Mouse (Mus musculus) embryonic facial prominence, embryonic 12.5 days (tissue): ENCODE data around the gene Pde6h. TPM values are rescaled to one million over a fixed set of nuclear protein-coding genes. Genes with fewer than 3 reads are reported as not detected.
A peak's percentile ranks its signal among the peaks of the same experiment; 100 is the strongest.

ENCODE experiments used
- ATAC-seq: fragments of 200-750 bp; cut with Nextera tagmentation; 2 replicates; pipeline ENCODE4 v1.8.0; 2017; ENCODE audit not compliant: insufficient number of reproducible peaks, insufficient read depth, low FRiP score, low TSS enrichment
- H3K27ac ChIP-seq: fragments of 300-500 bp; sonication (generic); 2 replicates; pipeline ENCODE4 v1.5.1; 2016; ENCODE audit warnings: mild to moderate bottlenecking
- H3K27me3 ChIP-seq: fragments of 300-500 bp; sonication (generic); 2 replicates; pipeline ENCODE4 v1.6.1; 2016; ENCODE audit warnings: mild to moderate bottlenecking, moderate library complexity
- H3K36me3 ChIP-seq: fragments of 300-500 bp; sonication (generic); 2 replicates; pipeline ENCODE4 v1.6.1; 2016; ENCODE audit warnings: mild to moderate bottlenecking
- H3K4me1 ChIP-seq: fragments of 300-500 bp; sonication (generic); 2 replicates; pipeline ENCODE4 v1.6.1; 2016
- H3K4me2 ChIP-seq: fragments of 300-500 bp; sonication (generic); replicated peaks from 2 replicates; pipeline ENCODE4 v1.6.1; 2016; ENCODE audit warnings: mild to moderate bottlenecking, moderate library complexity
- H3K4me3 ChIP-seq: fragments of 300-500 bp; sonication (generic); 2 replicates; pipeline ENCODE4 v1.5.1; 2016; ENCODE audit warnings: mild to moderate bottlenecking
- H3K9ac ChIP-seq: fragments of 300-500 bp; sonication (generic); 2 replicates; pipeline ENCODE4 v1.6.1; 2016; ENCODE audit warnings: mild to moderate bottlenecking, moderate library complexity
- H3K9me3 ChIP-seq: fragments of 300-500 bp; sonication (generic); 2 replicates; pipeline ENCODE4 v1.6.1; 2016; ENCODE audit warnings: mild to moderate bottlenecking, moderate library complexity
- WGBS: fragments of 180-500 bp; shearing (Covaris S2); methylation state at CpG from one replicate; pipeline ENCODE4 v1.1.7; 2016; 5-methylcytosine and 5-hydroxymethylcytosine counted together
- polyA plus RNA-seq: library from polyadenylated mRNA; unstranded; fragments of >200 nt; fragmentation: Nextera tagmentation; extraction: Ambion mirVana; gene quantifications from 2 replicates; pipeline ENCODE4 v1.2.1, GENCODE M21; 2016

The Pde6h gene
- polyA plus RNA-seq, 1 experiment from 2014 or later, result not detected

- ATAC-seq, result no peak
Observed at GRCm38 (mm10) chr6:136989824-136990497, 66.3 kb downstream of the Pde6h start.

GRCm38 (mm10) chr6:136990557-136990956, 66.9 kb downstream of the Pde6h start:
- ATAC-seq, result no peak
- WGBS, result 56% methylated on average over 8 of the region's 8 CpGs

More at GRCm38 (mm10) chr6:136989824-136990497, 66.3 kb downstream of the Pde6h start:
- 0 out of 2 replicates have a peak overlapping the region, but pooled peaks have one; percentile 14 for H3K4me2 ChIP-seq
- H3K9me3 ChIP-seq, result no peaks in the 10 kb centered on the region
- H3K4me1 ChIP-seq, result no peaks in the 10 kb centered on the region
- H3K4me3 ChIP-seq, result no peak overlapping the region
- no peak overlapping the region for H3K27ac ChIP-seq
- H3K27me3 ChIP-seq, result no peaks in the 10 kb centered on the region
- WGBS, result 27% methylated on average over 11 of the region's 11 CpGs
- H3K36me3 ChIP-seq, result no peaks in the 10 kb centered on the region
- H3K9ac ChIP-seq, result no peak overlapping the region

GRCm38 (mm10) chr6:136993574-136993973, 69.9 kb downstream of the Pde6h start:
- no peak overlapping the region for H3K9ac ChIP-seq
- ATAC-seq, result no peak
- H3K36me3 ChIP-seq, result no peaks in the 10 kb centered on the region
- H3K27ac ChIP-seq, result no peak overlapping the region
- no peak overlapping the region for H3K4me3 ChIP-seq
- H3K4me1 ChIP-seq, result 0 out of 2 replicates have a peak, but pooled peaks cover 4% of the 10 kb centered on the region
- 84% methylated on average over 4 of the region's 4 CpGs for WGBS
- H3K4me2 ChIP-seq, result no peak overlapping the region
- H3K9me3 ChIP-seq, result no peaks in the 10 kb centered on the region
- no peaks in the 10 kb centered on the region for H3K27me3 ChIP-seq

More at GRCm38 (mm10) chr6:136990557-136990956, 66.9 kb downstream of the Pde6h start:
- Histone ChIP-seq H3K4me3 (no peak overlapping the region), H3K27ac (no peak overlapping the region), H3K27me3 (no peaks in the 10 kb centered on the region), H3K36me3 (no peaks in the 10 kb centered on the region), H3K4me2 (no peak overlapping the region), H3K9ac (no peak overlapping the region), H3K9me3 (no peaks in the 10 kb centered on the region), H3K4me1 (no peaks in the 10 kb centered on the region)

DNA sequence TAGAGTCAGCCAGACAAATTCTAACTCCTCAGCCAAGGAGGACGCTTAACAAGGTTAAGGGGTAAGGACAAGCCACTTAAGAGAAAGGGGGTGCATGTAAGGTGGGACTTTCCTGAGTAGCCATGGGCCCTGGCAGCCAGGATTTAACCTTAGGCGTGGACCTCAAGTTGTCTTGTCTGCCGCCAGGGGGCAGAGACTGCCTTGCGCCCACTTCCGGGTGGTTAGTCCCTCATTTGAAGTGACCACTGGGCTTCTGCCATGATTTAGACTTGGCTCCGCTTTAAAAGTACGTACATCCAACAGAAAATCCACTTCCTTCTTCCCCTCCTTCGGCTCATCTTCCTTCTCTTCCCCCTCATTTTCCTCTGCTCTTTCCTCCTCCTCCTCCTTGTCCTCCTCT, 71.9 kb downstream of the Pde6h start:
- Histone ChIP-seq H3K27ac (no peak overlapping the region), H3K4me3 (no peak overlapping the region), H3K4me1 (0 out of 2 replicates have a peak, but pooled peaks cover 4% of the 10 kb centered on the region), H3K27me3 (no peaks in the 10 kb centered on the region), H3K4me2 (no peak overlapping the region), H3K9me3 (no peaks in the 10 kb centered on the region), H3K36me3 (no peaks in the 10 kb centered on the region), H3K9ac (no peak overlapping the region)
- WGBS, result 71% methylated on average over 8 of the region's 8 CpGs
- ATAC-seq, result no peak

GRCm38 (mm10) chr6:136996336-136996735, 72.7 kb downstream of the Pde6h start:
- H3K27ac ChIP-seq, result no peak overlapping the region
- H3K36me3 ChIP-seq, result no peaks in the 10 kb centered on the region
- H3K27me3 ChIP-seq, result no peaks in the 10 kb centered on the region
- H3K9ac ChIP-seq, result no peak overlapping the region
- H3K4me3 ChIP-seq, result no peak overlapping the region
- ATAC-seq, result no peak
- 0 out of 2 replicates have a peak, but pooled peaks cover 4% of the 10 kb centered on the region for H3K4me1 ChIP-seq
- 58% methylated on average over 5 of the region's 5 CpGs for WGBS
- H3K4me2 ChIP-seq, result no peak overlapping the region
- H3K9me3 ChIP-seq, result no peaks in the 10 kb centered on the region

DNA sequence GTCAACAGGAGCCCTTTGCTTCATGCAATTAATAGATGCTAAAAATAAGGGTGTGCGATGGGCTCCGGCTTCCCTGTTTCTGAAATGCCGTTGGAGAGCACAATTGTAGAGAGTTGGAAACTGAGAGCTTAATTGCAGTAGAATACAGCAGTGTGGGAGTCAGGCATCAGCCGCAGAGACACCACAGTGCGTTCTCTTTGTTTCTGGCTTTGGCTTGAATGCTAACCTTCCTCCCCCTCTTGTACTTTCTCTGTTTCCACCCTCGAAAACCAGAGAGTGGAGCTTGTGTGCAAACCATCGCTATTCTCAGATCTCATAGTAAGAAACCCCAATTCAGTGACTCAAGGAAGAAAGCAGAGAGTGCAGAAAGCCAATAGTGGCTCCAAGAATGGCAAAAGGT, 74.5 kb downstream of the Pde6h start:
- Histone ChIP-seq H3K27me3 (no peaks in the 10 kb centered on the region), H3K9me3 (no peaks in the 10 kb centered on the region), H3K4me3 (no peak overlapping the region), H3K9ac (no peak overlapping the region), H3K4me2 (no peak overlapping the region), H3K27ac (no peak overlapping the region), H3K36me3 (no peaks in the 10 kb centered on the region), H3K4me1 (0 out of 2 replicates have a peak, but pooled peaks cover 4% of the 10 kb centered on the region)
- 85% methylated on average over 7 of the region's 7 CpGs for WGBS
- ATAC-seq, result no peak

DNA sequence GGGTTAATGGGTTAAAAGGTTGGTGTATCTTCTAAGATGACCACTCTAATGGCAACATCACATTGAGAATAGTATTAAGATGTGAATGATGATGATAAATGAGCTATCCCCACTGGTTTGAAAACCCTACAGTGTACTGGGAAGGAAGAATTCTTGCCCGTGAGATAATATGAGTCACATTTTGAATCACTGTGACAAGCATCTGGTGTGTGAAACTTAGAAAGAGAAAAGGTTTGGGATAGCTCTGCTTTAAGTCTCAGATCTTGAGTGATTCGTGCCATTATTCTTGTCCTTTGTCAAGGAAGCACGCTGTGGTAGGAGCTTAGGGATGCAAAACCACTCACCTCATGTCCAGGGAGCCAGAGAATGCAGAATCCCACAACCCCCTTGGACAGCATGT, 75.4 kb downstream of the Pde6h start:
- Histone ChIP-seq H3K9me3 (no peaks in the 10 kb centered on the region), H3K27ac (no peak overlapping the region), H3K4me1 (0 out of 2 replicates have a peak, but pooled peaks cover 4% of the 10 kb centered on the region), H3K36me3 (no peaks in the 10 kb centered on the region), H3K27me3 (no peaks in the 10 kb centered on the region), H3K4me2 (no peak overlapping the region), H3K9ac (no peak overlapping the region), H3K4me3 (no peak overlapping the region)
- 87% methylated on average over 3 of the region's 3 CpGs for WGBS
- ATAC-seq, result no peak

GRCm38 (mm10) chr6:136999707-137000446, 76.2 kb downstream of the Pde6h start:
- no peak overlapping the region for H3K4me2 ChIP-seq
- H3K9ac ChIP-seq, result no peak overlapping the region
- H3K36me3 ChIP-seq, result no peaks in the 10 kb centered on the region
- H3K4me3 ChIP-seq, result no peak overlapping the region
- no peak overlapping the region for H3K27ac ChIP-seq
- no peaks in the 10 kb centered on the region for H3K9me3 ChIP-seq
- no peak for ATAC-seq
- H3K27me3 ChIP-seq, result no peaks in the 10 kb centered on the region
- H3K4me1 ChIP-seq, result 0 out of 2 replicates have a peak, but pooled peaks cover 4% of the 10 kb centered on the region
- WGBS, result 91% methylated on average over 15 of the region's 15 CpGs

GRCm38 (mm10) chr6:137000706-137001105, 77.1 kb downstream of the Pde6h start:
- no peaks in the 10 kb centered on the region for H3K27me3 ChIP-seq
- 82% methylated on average over 10 of the region's 10 CpGs for WGBS
- H3K9me3 ChIP-seq, result no peaks in the 10 kb centered on the region
- H3K4me2 ChIP-seq, result no peak overlapping the region
- H3K4me3 ChIP-seq, result no peak overlapping the region
- 0 out of 2 replicates have a peak, but pooled peaks cover 4% of the 10 kb centered on the region for H3K4me1 ChIP-seq
- no peak overlapping the region for H3K27ac ChIP-seq
- no peak overlapping the region for H3K9ac ChIP-seq
- H3K36me3 ChIP-seq, result no peaks in the 10 kb centered on the region
- ATAC-seq, result no peak

DNA sequence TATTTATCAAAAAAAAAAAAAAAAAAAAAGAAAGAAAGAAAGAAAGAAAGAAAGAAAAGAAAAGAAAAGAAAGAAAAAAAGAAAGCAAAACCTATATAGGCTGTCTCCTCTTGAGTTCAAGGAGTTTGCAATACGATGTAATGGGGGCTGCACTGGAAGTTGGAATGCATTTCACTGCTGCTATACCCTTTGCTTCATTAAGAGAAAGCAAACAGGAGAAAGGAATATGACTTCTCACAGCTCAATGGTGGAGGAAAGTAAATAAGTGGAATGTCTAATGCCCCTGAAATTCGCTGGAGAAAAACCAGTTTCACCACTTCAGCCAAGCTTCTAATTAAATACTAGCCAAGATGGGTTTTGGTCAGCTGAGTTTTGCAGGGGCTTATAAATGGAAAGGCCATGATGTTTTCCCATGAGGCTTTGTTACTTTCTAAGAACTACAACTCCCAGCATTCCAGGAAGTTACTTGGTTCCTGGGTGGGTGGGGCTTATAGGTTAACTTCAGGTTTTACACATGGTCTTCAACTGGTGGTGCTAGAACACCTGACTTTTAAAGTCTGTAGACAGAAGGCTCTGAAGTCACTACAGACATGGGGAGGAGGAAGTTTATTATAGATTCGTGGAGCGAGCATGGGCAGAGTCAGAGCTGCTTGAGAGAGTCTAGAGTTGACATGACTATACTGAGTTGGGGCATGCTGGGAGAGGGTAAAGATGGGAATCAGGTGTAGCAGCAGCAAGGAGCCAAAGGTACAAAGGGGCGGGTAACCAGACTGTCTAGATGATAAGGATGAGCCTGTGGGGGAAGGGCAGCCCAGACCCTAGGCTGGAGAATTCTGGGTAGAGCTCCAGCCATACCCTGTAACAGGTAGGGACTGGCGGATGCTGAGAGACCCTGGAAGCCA, 77.9 kb downstream of the Pde6h start:
- no peaks in the 10 kb centered on the region for H3K27me3 ChIP-seq
- H3K4me3 ChIP-seq, result no peak overlapping the region
- H3K9ac ChIP-seq, result no peak overlapping the region
- H3K27ac ChIP-seq, result no peak overlapping the region
- no peak overlapping the region for H3K4me2 ChIP-seq
- no peaks in the 10 kb centered on the region for H3K36me3 ChIP-seq
- no peaks in the 10 kb centered on the region for H3K4me1 ChIP-seq
- ATAC-seq, result no peak
- 82% methylated on average over 6 of the region's 6 CpGs for WGBS
- no peaks in the 10 kb centered on the region for H3K9me3 ChIP-seq

- no peaks in the 10 kb centered on the region for H3K36me3 ChIP-seq
- H3K4me1 ChIP-seq, result no peaks in the 10 kb centered on the region
- no peak overlapping the region for H3K4me3 ChIP-seq
- WGBS, result 86% methylated on average over 5 of the region's 5 CpGs
- H3K9me3 ChIP-seq, result no peaks in the 10 kb centered on the region
- H3K4me2 ChIP-seq, result no peak overlapping the region
- H3K27me3 ChIP-seq, result no peaks in the 10 kb centered on the region
- H3K27ac ChIP-seq, result no peak overlapping the region
- no peak for ATAC-seq
- no peak overlapping the region for H3K9ac ChIP-seq
Observed at GRCm38 (mm10) chr6:137002169-137002514, 78.5 kb downstream of the Pde6h start.
